Mouse (Mus musculus) intestine, postnatal 0 days (tissue): ENCODE results near the gene Golm1. TPM values are rescaled to one million over a fixed set of nuclear protein-coding genes. Genes with fewer than 3 reads are reported as not detected.
A peak's percentile ranks its signal among the peaks of the same experiment; 100 is the strongest.
"Not testable (repeated sequence)": the region's sequence is repeated elsewhere in the genome, so short reads cannot be mapped to it uniquely, and the experiment has no call there.

Experiments used
- ATAC-seq: fragments of 200-750 bp; cut with Nextera tagmentation; 2 replicates; pipeline ENCODE4 v1.8.0; 2017; ENCODE audit warnings: mild to moderate bottlenecking, moderate TSS enrichment, moderate library complexity
- H3K27ac ChIP-seq: fragments of 300-500 bp; sonication (generic); 2 replicates; pipeline ENCODE4 v1.5.1; 2014; ENCODE audit warnings: mild to moderate bottlenecking, low read depth, low read length, moderate library complexity
- H3K27me3 ChIP-seq: fragments of 300-500 bp; sonication (generic); replicated peaks from 2 replicates; pipeline ENCODE4 v1.6.1; 2014; ENCODE audit warnings: low read length, mixed read lengths; ENCODE audit not compliant: control insufficient read depth, insufficient read depth
- H3K36me3 ChIP-seq: fragments of 300-500 bp; sonication (generic); 2 replicates; pipeline ENCODE4 v1.6.1; 2014; ENCODE audit warnings: mild to moderate bottlenecking, moderate library complexity; ENCODE audit not compliant: control insufficient read depth, insufficient read depth
- H3K4me1 ChIP-seq: fragments of 300-500 bp; sonication (generic); replicated peaks from 2 replicates; pipeline ENCODE4 v1.6.1; 2014; ENCODE audit warnings: antibody characterized with exemption, low read length, mixed read lengths; ENCODE audit not compliant: control insufficient read depth, insufficient read depth
- H3K4me2 ChIP-seq: fragments of 300-500 bp; sonication (generic); replicated peaks from 2 replicates; pipeline ENCODE4 v1.6.1; 2014; ENCODE audit warnings: low read depth, mild to moderate bottlenecking, moderate library complexity
- H3K4me3 ChIP-seq: fragments of 300-500 bp; sonication (generic); 2 replicates; pipeline ENCODE4 v1.5.1; 2014; ENCODE audit warnings: low read depth, low read length
- H3K9ac ChIP-seq: fragments of 300-500 bp; sonication (generic); 2 replicates; pipeline ENCODE4 v1.6.1; 2014; ENCODE audit warnings: mild to moderate bottlenecking, low read depth, low read length
- H3K9me3 ChIP-seq: fragments of 300-500 bp; sonication (generic); 2 replicates; pipeline ENCODE4 v1.6.1; 2016; ENCODE audit warnings: mixed run types; ENCODE audit not compliant: control insufficient read depth
- CTCF ChIP-seq: sonication (generic); IDR thresholded peaks from 2 replicates; pipeline ENCODE4 v1.5.1; 2016; ENCODE audit warnings: low read depth, mild to moderate bottlenecking, control low read depth, antibody characterized with exemption, moderate library complexity
- WGBS: fragments of 180-500 bp; shearing (Covaris S2); extraction: QIAGEN DNeasy Blood & Tissue Kit; methylation state at CpG from one replicate; pipeline ENCODE4 v1.1.7; 2014; 5-methylcytosine and 5-hydroxymethylcytosine counted together
- polyA plus RNA-seq: library from polyadenylated mRNA; unstranded; fragments of >200 nt; fragmentation: Nextera tagmentation; extraction: Ambion mirVana; gene quantifications from 2 replicates; pipeline ENCODE4 v1.2.1, GENCODE M21; 2015

Golm1 gene
- 29.6 and 34.3 TPM in 2 replicates for polyA plus RNA-seq

- Histone ChIP-seq H3K4me3 (peak within 1 kb of the TSS; percentile 81), H3K27ac (peak within 1 kb of the TSS; percentile 66), H3K9me3 (no peaks in the 10 kb centered on the region), H3K9ac (peak within 1 kb of the TSS; percentile 66), H3K36me3 (no peaks in the 10 kb centered on the region), H3K4me1 (no peaks in the 10 kb centered on the region), H3K4me2 (peak within 1 kb of the TSS; percentile 84), H3K27me3 (no peaks in the 10 kb centered on the region)
- WGBS, result under 1% methylated on average over 52 of the region's 61 CpGs
- peak; percentile 86 for ATAC-seq
- peak; percentile 24 for TF ChIP-seq CTCF
These were observed at the start of gene Golm1 for GRCm38 (mm10) chr13:59675151-59676011. TSS of gene Golm1 (minus strand) at chr13:59675811.

- 89% methylated on average over 1 of the region's 1 CpGs for WGBS
These were observed 46.5 kb upstream of the Golm1 start for GRCm38 (mm10) chr13:59722089-59722488.

GRCm38 (mm10) chr13:59719475-59719874 is 43.9 kb upstream of the Golm1 start:
- Histone ChIP-seq H3K4me2 (no peak overlapping the region), H3K4me3 (no peak overlapping the region), H3K27ac (no peak overlapping the region), H3K36me3 (no peaks in the 10 kb centered on the region), H3K27me3 (no peaks in the 10 kb centered on the region), H3K9me3 (no peaks in the 10 kb centered on the region), H3K9ac (no peak overlapping the region), H3K4me1 (no peaks in the 10 kb centered on the region)
- WGBS, result 100% methylated on average over 1 of the region's 1 CpGs
- ATAC-seq, result no peak
- TF ChIP-seq CTCF, result no peak

More at GRCm38 (mm10) chr13:59722089-59722488, 46.5 kb upstream of the Golm1 start:
- not testable (repeated sequence) for ATAC-seq, H3K4me3 ChIP-seq, H3K9me3 ChIP-seq, H3K4me1 ChIP-seq, H3K4me2 ChIP-seq, H3K27ac ChIP-seq, H3K9ac ChIP-seq, H3K36me3 ChIP-seq, H3K27me3 ChIP-seq

- H3K9me3 ChIP-seq, H3K9ac ChIP-seq, H3K4me3 ChIP-seq, H3K27ac ChIP-seq, H3K4me1 ChIP-seq, H3K4me2 ChIP-seq, H3K27me3 ChIP-seq, H3K36me3 ChIP-seq, ATAC-seq: not testable (repeated sequence)
- WGBS, result 22% methylated on average over 6 of the region's 6 CpGs
These were observed 43.3 kb upstream of the Golm1 start for GRCm38 (mm10) chr13:59718857-59719440.

GRCm38 (mm10) chr13:59713710-59714109 is 38.1 kb upstream of the Golm1 start:
- ATAC-seq, result no peak
- no peak overlapping the region for H3K4me3 ChIP-seq
- no peak for TF ChIP-seq CTCF
- no peaks in the 10 kb centered on the region for H3K27me3 ChIP-seq
- H3K9ac ChIP-seq, result no peak overlapping the region
- 52% methylated on average over 3 of the region's 3 CpGs for WGBS
- H3K9me3 ChIP-seq, result no peaks in the 10 kb centered on the region
- no peaks in the 10 kb centered on the region for H3K36me3 ChIP-seq
- H3K4me1 ChIP-seq, result no peaks in the 10 kb centered on the region
- H3K4me2 ChIP-seq, result no peak overlapping the region
- H3K27ac ChIP-seq, result no peak overlapping the region

- not testable (repeated sequence) for H3K27ac ChIP-seq, H3K9ac ChIP-seq, H3K4me2 ChIP-seq, H3K4me1 ChIP-seq, H3K9me3 ChIP-seq, ATAC-seq, H3K27me3 ChIP-seq, H3K4me3 ChIP-seq, H3K36me3 ChIP-seq
- 49% methylated on average over 3 of the region's 3 CpGs for WGBS
These were observed 36.4 kb upstream of the Golm1 start, which contains the start of gene Spata31d1b for GRCm38 (mm10) chr13:59711984-59712383. TSS of gene Spata31d1b (plus strand) at chr13:59712284.
